Mouse (Mus musculus) CD4-positive naive resting alpha-beta T cell, adult 76 days (primary cell): ENCODE data around the gene 1700123O20Rik. TPM values are rescaled to one million over a fixed set of nuclear protein-coding genes. Genes with fewer than 3 reads are reported as not detected.

Source experiments
- total RNA-seq: library from RNA; stranded (reverse); gene quantifications from one replicate; pipeline ENCODE4 v1.2.4, GENCODE M21; 2023

The 1700123O20Rik gene
- 34.4 TPM for total RNA-seq

DNA sequence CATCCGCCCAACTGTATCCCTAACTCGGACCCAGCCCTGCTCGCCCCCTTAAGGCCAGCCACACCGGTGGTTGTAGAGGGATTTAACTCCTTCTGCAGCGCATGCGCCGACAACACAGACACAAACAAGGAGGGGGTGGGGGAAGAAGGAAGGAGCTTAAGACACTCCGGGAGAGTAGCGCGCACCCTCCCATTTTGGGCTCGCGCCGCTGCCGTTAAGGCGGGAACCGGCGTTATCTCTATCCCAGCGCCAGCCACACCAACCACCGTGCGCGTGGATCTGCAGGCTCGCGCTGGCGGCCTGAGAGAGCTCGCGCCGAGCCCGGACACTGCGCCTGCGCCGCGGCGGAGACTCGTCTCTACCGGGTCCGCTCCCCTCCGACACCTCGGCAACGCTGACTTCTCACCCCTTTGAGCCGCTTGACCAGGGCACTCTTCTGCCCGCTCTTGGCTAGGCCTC is at the start of gene 1700123O20Rik:
Gene 1700123O20Rik, plus strand, starts transcription at position 154 of the 459 bp plus-strand sequence.

DNA sequence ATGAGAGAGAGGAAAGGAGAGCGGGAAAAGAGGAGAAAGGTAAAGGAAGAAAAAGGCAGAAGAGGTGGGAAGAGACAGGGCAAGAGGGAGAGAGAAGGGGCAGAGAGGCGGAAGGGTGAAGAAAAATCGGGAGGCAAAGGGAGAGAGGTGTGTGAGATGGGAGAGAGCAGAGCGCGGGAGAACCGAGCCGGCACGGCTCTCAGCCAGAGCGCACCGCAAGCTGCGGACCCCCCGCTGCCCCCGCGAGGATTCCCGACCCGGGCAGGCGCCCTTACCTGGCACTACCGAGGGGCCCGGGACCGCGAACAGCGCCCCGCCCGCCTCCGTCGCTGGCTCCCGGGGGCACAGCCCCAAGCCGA is 45.1 kb upstream of the 1700123O20Rik start, which contains the start of gene Gm17606:
Gene Gm17606, plus strand, starts transcription at position 7 of the 359 bp plus-strand sequence.

DNA sequence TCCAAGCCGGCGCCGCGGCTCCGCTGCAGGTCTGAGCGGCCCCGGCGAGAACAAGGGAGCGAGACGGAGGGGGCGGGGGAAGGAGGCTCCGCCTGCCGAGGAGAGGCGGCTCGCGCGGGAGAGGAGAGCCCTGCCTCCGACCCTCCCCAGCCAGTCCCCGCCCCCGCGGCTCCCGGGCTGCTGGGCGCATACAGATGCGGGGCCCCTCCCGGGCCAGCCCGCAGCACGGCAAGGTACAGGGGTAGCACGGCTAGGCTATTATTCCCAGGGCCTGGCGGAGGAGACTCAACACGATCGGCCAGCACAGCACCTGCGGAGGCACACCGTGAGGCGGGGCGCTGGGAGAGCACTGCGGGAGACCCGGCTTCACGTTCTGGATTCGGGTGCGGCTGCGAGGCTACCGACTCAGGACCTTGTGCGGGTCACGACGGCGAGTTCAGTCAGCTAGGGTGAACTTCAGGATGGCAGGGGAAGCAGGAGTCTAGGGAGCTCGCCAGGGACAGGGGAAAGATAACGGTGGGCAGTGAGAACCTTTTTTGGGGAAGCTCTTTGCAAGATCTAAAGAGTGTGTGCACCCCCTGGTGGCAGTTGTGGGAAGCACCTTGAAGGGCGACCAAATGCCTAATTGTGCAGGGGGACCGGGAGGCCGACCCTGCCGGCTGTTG is 44.6 kb upstream of the 1700123O20Rik start, which contains the start of gene Cdh24:
Gene Cdh24, minus strand, starts transcription at position 60 of the 665 bp plus-strand sequence.

DNA sequence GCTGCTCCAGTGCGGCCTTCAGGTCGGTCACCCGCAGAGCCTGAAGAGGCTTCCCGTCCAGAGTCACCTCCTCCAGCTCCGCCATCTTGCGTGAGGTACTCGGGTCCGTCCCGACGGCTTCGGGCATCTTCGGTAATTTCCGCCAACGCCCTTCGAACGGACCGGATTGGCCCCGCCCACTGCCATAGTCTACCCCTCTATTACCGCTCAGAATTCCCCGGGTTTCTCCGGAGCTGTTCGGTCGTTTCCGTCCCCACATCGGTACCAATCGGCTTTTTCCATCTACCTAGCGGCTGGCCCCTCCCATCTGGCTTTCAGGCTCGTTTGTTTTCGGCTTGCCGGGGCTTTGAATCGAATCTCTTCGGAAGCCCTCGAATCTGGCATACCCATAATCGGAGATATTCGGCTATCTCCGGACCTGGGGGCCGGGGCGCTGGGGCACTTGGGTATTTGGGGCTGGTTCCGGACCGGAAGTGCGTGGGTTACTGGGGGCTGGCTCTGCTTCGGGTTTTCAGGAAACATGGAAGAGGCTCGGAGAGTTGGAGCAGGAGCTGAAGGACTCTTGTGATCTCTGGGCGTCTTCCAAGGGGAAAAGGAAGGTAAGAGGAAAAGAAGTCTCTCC is 617 bp downstream of the 1700123O20Rik start, which contains the start of gene Acin1:
Gene Acin1, minus strand, starts transcription at position 410 of the 622 bp plus-strand sequence.

DNA sequence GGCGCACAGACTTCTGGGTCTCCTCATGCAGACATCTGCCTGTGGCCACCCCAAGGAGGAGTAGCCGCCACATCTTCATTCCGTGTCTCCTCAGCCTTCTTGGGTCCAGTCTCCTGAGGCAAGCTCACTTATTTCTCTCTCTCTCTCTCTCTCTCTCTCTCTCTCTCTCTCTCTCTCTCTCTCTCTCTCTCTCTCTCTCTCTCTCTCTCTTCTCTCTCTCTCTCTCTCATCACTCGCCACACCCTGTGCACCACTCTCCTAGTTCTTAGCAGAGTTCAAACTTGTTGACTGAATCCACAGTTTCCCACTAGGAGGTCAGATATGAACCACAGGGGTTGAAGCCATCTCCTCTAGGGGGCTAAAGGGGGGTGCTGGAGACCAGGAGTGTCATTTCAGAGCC is 12.7 kb downstream of the 1700123O20Rik start, which contains the start of gene Gm29776:
Gene Gm29776, minus strand, starts transcription at position 101 of the 400 bp plus-strand sequence.

DNA sequence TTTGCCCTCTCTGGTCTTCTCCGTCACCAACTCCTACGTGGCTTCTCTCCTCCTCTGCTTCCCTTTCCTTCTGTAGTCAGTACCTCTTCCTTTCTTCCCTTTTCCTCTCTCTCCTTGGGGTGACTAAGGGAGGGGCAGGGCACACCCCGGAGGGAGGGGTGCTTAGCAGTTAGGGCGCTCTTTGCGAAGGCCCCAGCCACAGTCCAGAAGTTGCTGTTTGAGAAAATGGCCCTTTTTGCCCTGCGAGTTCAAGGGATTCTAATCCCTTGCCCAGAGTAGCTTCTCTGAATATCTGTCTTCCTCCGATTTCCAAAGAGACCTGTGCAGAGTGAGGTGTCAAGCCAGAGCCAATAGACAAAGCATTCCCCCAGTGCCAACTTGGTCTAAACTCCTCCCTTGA is 26.1 kb downstream of the 1700123O20Rik start, which contains the start of gene Cebpe:
Gene Cebpe, minus strand, starts transcription at position 101 of the 400 bp plus-strand sequence.

Other genes with a start within 250 kb of the 1700123O20Rik start
- 138 TPM for gene Lrp10, start 222.1 kb upstream of the 1700123O20Rik start, total RNA-seq
- 0.41 TPM for gene Rem2, start 210.1 kb upstream of the 1700123O20Rik start, total RNA-seq
- 29.1 TPM for gene Prmt5, start 168.7 kb upstream of the 1700123O20Rik start, total RNA-seq
- 18.8 TPM for gene Haus4, start 131.6 kb upstream of the 1700123O20Rik start, total RNA-seq
- gene Ajuba, start 108.7 kb upstream of the 1700123O20Rik start, total RNA-seq: not detected
- 3.2 TPM for gene 4931414P19Rik, start 80.2 kb upstream of the 1700123O20Rik start, total RNA-seq
- 42.9 TPM for gene Psmb5, start 68.2 kb upstream of the 1700123O20Rik start, total RNA-seq
- not detected for gene Psmb11, start 64.8 kb upstream of the 1700123O20Rik start, total RNA-seq
- not detected for gene Gm17606, start 45.3 kb upstream of the 1700123O20Rik start, total RNA-seq
- 13.5 TPM for gene Cdh24, start 44.9 kb upstream of the 1700123O20Rik start, total RNA-seq
- 601 TPM for gene Acin1, start 715 bp downstream of the 1700123O20Rik start, total RNA-seq
- not detected for gene Gm29776, start 12.6 kb downstream of the 1700123O20Rik start, total RNA-seq
- not detected for gene Cebpe, start 26.0 kb downstream of the 1700123O20Rik start, total RNA-seq
- 0.85 TPM for gene Slc7a8, start 95.7 kb downstream of the 1700123O20Rik start, total RNA-seq
- not detected for gene Rnf212b, start 127.9 kb downstream of the 1700123O20Rik start, total RNA-seq
- 3.3 TPM for gene Homez, start 184.7 kb downstream of the 1700123O20Rik start, total RNA-seq
- gene Ppp1r3e, start 191.3 kb downstream of the 1700123O20Rik start, total RNA-seq: 17.4 TPM
- gene Bcl2l2, start 197.2 kb downstream of the 1700123O20Rik start, total RNA-seq: 1.4 TPM
- not detected for gene Gm20521, start 197.2 kb downstream of the 1700123O20Rik start, total RNA-seq
- 243 TPM for gene Pabpn1, start 206.3 kb downstream of the 1700123O20Rik start, total RNA-seq
- gene Slc22a17, start 226.9 kb downstream of the 1700123O20Rik start, total RNA-seq: 2.0 TPM
- gene Efs, start 239.9 kb downstream of the 1700123O20Rik start, total RNA-seq: not detected
- gene Il25, start 246.5 kb downstream of the 1700123O20Rik start, total RNA-seq: not detected